Mouse (Mus musculus) stomach, embryonic 16.5 days (tissue): ENCODE measurements at regions not wholly inside any gene's neighbourhood (a gene's known extent, or its start where the extent isn't known, plus 50 kb on each side); places are given as distances from the start of the nearest gene placed in this dataset.

ENCODE experiments used
- ATAC-seq: fragments of 200-750 bp; cut with Nextera tagmentation; 2 replicates; pipeline ENCODE4 v1.8.0; 2017; ENCODE audit warnings: moderate number of reproducible peaks, moderate TSS enrichment; ENCODE audit not compliant: insufficient read depth, low FRiP score
- H3K27ac ChIP-seq: fragments of 300-500 bp; sonication (generic); 2 replicates; pipeline ENCODE4 v1.5.1; 2014; ENCODE audit warnings: low read length
- H3K27me3 ChIP-seq: fragments of 300-500 bp; sonication (generic); 2 replicates; pipeline ENCODE4 v1.6.1; 2014; ENCODE audit warnings: low read length, control low read depth, mixed read lengths; ENCODE audit not compliant: control insufficient read depth, insufficient read depth
- H3K36me3 ChIP-seq: fragments of 300-500 bp; sonication (generic); 2 replicates; pipeline ENCODE4 v1.6.1; 2014; ENCODE audit warnings: low read length; ENCODE audit not compliant: control insufficient read depth, insufficient read depth
- H3K4me1 ChIP-seq: fragments of 300-500 bp; sonication (generic); 2 replicates; pipeline ENCODE4 v1.6.1; 2014; ENCODE audit warnings: low read length, control low read depth, mixed read lengths; ENCODE audit not compliant: control insufficient read depth, insufficient read depth
- H3K4me2 ChIP-seq: fragments of 300-500 bp; sonication (generic); 2 replicates; pipeline ENCODE4 v1.6.1; 2014; ENCODE audit warnings: low read depth, low read length, mixed read lengths
- H3K4me3 ChIP-seq: fragments of 300-500 bp; sonication (generic); replicated peaks from 2 replicates; pipeline ENCODE4 v1.5.1; 2014; ENCODE audit warnings: mild to moderate bottlenecking, low read length
- H3K9ac ChIP-seq: fragments of 300-500 bp; sonication (generic); 2 replicates; pipeline ENCODE4 v1.6.1; 2014; ENCODE audit warnings: low read length
- H3K9me3 ChIP-seq: fragments of 300-500 bp; sonication (generic); replicated peaks from 2 replicates; pipeline ENCODE4 v1.6.1; 2016; ENCODE audit warnings: low read length, control low read depth; ENCODE audit not compliant: control insufficient read depth
- WGBS: fragments of 180-500 bp; shearing (Covaris S2); extraction: QIAGEN DNeasy Blood & Tissue Kit; methylation state at CpG from one replicate; pipeline ENCODE4 v1.1.7; 2014; 5-methylcytosine and 5-hydroxymethylcytosine counted together

DNA sequence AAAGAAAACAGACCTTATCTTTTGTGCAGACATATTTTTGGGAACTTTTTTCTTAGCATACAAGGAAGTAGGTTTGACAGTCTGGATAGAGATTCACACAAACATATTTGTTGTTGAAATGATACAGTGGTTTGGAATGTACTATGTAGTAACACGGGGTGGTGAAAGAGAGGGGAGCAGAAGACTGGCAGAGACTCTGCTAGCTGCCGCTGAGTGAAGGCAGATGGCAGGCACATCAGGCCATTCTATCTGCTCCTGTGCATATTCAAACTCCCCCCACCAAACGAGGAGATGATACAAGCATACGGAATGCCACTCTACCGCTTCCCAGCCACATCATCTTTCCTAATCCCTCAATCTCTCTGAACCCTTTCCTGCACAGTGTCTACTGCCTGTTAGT is 279.1 kb upstream of the Spred2 start:
- no peak overlapping the region for H3K9ac ChIP-seq
- no peak overlapping the region for H3K4me2 ChIP-seq
- ATAC-seq: no peak
- no peaks in the 10 kb centered on the region for H3K4me1 ChIP-seq
- no peaks in the 10 kb centered on the region for H3K36me3 ChIP-seq
- H3K4me3 ChIP-seq: no peak overlapping the region
- H3K9me3 ChIP-seq: no peaks in the 10 kb centered on the region
- H3K27ac ChIP-seq: no peak overlapping the region
- 77% methylated on average over 5 of the region's 5 CpGs for WGBS
- H3K27me3 ChIP-seq: no peaks in the 10 kb centered on the region

DNA sequence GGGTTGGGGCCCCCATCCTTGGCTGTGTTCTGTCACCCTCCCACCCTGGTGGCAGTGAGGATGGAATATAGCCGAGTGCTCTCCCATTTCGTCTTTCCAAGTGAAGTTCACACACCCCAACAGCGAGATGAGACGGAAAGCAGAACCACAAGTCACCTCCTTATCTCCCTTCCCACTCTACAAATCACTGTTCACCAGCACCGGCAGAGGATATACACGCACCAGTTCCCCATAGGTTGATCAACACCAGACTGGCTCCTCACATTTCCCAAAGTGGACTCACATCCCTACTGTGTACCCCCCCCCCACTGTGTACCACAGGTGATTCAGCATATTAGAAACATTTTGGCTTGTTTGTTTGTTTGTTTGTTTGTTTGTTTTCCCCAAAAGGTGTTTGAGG is 272.7 kb upstream of the Spred2 start:
- H3K4me3 ChIP-seq: no peak overlapping the region
- no peaks in the 10 kb centered on the region for H3K27me3 ChIP-seq
- no peak overlapping the region for H3K27ac ChIP-seq
- no peak for ATAC-seq
- H3K9ac ChIP-seq: no peak overlapping the region
- 63% methylated on average over 6 of the region's 6 CpGs for WGBS
- no peak overlapping the region for H3K4me2 ChIP-seq
- no peaks in the 10 kb centered on the region for H3K36me3 ChIP-seq
- no peaks in the 10 kb centered on the region for H3K9me3 ChIP-seq
- no peaks in the 10 kb centered on the region for H3K4me1 ChIP-seq

DNA sequence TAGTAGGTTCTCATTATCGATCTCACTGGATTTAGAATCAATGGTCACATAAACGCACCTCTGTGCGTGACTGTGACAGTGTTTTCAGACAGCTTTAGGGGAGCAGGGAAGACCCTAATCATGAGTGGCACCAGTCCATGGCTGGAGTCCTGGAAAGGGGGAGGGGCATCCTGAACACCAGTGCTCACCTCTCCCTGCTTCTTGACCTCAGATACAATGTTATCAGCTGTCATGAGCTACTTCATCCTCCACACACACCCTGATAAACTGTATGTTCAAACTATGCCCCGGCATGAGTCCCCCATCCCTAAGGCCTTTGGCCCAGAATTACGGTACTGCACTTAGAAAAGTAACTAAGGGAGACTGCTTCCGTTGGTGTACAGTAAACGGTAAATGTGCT is 272.2 kb upstream of the Spred2 start:
- H3K4me2 ChIP-seq: no peak overlapping the region
- no peaks in the 10 kb centered on the region for H3K4me1 ChIP-seq
- H3K27ac ChIP-seq: no peak overlapping the region
- no peak overlapping the region for H3K9ac ChIP-seq
- no peak for ATAC-seq
- no peaks in the 10 kb centered on the region for H3K36me3 ChIP-seq
- WGBS: 84% methylated on average over 7 of the region's 7 CpGs
- H3K9me3 ChIP-seq: no peaks in the 10 kb centered on the region
- no peaks in the 10 kb centered on the region for H3K27me3 ChIP-seq
- H3K4me3 ChIP-seq: no peak overlapping the region

DNA sequence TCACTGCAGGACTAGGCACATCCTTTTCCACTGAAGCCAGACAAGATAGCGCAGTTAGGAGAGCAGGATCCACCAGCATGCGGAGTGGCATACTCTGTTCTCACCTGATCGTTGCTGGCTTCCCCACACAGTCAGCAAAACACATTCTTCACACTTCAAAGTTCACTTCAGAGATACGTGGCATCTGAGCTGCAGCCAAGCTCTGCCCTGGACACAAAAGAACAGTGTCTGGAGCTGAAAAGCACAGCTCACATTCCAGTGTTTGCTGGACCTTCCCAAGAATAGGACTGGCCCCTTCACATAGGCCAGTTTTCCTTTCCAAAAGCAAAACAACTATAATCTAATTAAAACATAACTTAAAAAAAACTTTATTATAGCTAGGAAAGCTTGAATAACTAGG is 264.7 kb upstream of the Spred2 start:
- Histone ChIP-seq H3K9ac (no peak overlapping the region), H3K27ac (no peak overlapping the region), H3K4me3 (no peak overlapping the region), H3K4me2 (no peak overlapping the region), H3K27me3 (no peaks in the 10 kb centered on the region), H3K4me1 (no peaks in the 10 kb centered on the region), H3K9me3 (no peaks in the 10 kb centered on the region), H3K36me3 (no peaks in the 10 kb centered on the region)
- 58% methylated on average over 4 of the region's 4 CpGs for WGBS
- ATAC-seq: no peak

DNA sequence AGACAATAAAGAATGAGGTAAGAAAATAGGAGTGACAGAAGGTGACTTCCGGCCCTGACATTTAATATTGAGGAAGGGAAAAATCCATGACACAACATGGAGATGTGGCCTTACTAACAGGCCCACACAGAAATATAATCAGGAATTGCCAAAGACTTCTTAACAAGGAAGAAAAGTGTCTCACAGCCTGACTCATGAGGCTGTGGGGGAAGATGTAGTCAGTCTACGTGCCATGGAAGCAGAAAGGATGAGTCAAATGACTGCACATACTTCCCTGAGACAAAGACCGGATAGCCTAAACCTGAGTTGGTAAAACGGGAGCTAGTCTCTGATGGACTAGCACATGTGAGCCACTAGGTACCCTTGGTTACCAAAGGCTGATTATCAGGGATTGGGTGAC is 257.4 kb upstream of the Spred2 start:
- H3K4me1 ChIP-seq: no peaks in the 10 kb centered on the region
- no peak overlapping the region for H3K9ac ChIP-seq
- H3K9me3 ChIP-seq: no peaks in the 10 kb centered on the region
- 91% methylated on average over 4 of the region's 4 CpGs for WGBS
- H3K4me3 ChIP-seq: no peak overlapping the region
- H3K4me2 ChIP-seq: no peak overlapping the region
- H3K27ac ChIP-seq: no peak overlapping the region
- ATAC-seq: no peak
- no peaks in the 10 kb centered on the region for H3K36me3 ChIP-seq
- H3K27me3 ChIP-seq: no peaks in the 10 kb centered on the region

DNA sequence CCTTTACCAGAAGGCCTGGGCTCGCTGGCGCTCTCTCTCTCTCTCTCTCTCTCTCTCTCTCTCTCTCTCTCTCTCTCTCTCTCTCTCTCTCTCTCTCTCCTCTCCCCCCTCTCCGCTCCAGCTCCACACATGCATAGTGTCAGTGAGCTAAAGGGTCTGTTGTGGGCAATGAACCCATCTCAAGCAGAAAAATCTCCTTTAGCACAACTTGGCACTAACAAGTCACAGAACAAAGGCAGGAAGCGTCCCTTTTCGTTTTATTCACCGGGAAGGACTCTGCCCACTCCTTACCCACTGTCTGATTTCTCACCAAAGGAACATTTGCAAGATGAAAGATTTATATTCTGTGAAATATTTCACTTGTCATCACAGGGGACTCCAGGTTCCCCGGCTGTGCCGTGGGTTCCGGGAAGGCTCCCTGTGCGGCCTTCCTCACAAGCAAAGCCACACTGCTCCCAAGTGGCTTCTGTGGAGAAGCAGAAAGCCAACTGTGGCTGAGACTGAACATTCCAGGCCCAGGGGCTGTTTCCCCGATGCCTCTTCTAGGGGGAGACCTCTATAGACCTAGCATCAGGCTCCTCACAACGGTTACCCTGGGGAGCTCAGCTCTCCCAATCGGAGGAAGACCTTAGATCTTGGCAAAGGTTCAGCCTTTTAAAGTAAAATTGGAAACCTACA is 253.2 kb upstream of the Spred2 start:
- Histone ChIP-seq H3K4me2 (no peak overlapping the region), H3K9me3 (no peaks in the 10 kb centered on the region), H3K27me3 (no peaks in the 10 kb centered on the region), H3K4me1 (no peaks in the 10 kb centered on the region), H3K4me3 (no peak overlapping the region), H3K36me3 (no peaks in the 10 kb centered on the region), H3K9ac (no peak overlapping the region), H3K27ac (no peak overlapping the region)
- WGBS: 43% methylated on average over 13 of the region's 13 CpGs
- peak; percentile 29; the same call in 1 of the 2 replicates for ATAC-seq

DNA sequence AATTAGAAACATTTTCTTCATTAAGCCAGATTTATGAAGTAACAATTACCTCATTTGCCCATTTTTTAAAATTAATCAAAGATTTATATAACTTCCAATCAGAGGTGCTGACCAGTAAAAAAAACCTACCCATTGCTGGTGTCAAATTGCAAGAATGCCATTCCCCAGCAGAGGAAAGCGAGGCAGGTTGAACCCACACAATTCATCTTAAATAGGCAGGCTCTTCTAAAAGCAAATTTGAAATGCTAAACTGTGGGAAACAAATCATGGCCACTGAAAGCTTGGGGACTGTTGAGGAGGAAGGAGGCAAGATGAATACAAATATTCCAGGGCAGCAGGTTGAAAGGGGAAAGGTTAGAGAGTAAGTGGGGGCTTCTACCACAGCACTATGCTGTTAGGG is 251.2 kb upstream of the Spred2 start:
- Histone ChIP-seq H3K27ac (no peak overlapping the region), H3K4me1 (no peaks in the 10 kb centered on the region), H3K4me2 (no peak overlapping the region), H3K36me3 (no peaks in the 10 kb centered on the region), H3K4me3 (no peak overlapping the region), H3K9me3 (no peaks in the 10 kb centered on the region), H3K9ac (no peak overlapping the region), H3K27me3 (no peaks in the 10 kb centered on the region)
- no peak for ATAC-seq
- WGBS: 66% methylated on average over 1 of the region's 1 CpGs

DNA sequence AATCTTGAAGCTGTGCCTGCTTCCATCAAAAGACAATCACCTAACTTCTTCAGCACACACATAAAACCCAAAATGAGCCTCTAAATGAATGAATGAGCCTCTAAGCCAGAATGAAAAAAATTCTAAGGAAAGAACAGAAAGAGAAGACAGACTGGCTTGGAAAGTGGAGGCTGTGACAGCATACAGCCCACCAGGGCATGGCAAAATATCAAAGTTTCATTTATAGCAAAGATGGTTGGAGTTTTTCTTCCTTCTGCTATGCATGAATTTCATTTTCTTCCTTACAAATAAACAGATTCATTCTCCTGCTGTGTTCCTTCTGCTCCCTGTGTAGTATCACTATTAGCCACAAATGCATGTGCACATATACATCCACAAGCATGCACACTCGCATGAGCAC is 247.7 kb upstream of the Spred2 start:
- 84% methylated on average over 1 of the region's 1 CpGs for WGBS
- H3K4me2 ChIP-seq: no peak overlapping the region
- no peaks in the 10 kb centered on the region for H3K27me3 ChIP-seq
- no peaks in the 10 kb centered on the region for H3K36me3 ChIP-seq
- H3K4me3 ChIP-seq: no peak overlapping the region
- H3K27ac ChIP-seq: no peak overlapping the region
- H3K4me1 ChIP-seq: no peaks in the 10 kb centered on the region
- H3K9ac ChIP-seq: no peak overlapping the region
- no peak for ATAC-seq
- no peaks in the 10 kb centered on the region for H3K9me3 ChIP-seq

DNA sequence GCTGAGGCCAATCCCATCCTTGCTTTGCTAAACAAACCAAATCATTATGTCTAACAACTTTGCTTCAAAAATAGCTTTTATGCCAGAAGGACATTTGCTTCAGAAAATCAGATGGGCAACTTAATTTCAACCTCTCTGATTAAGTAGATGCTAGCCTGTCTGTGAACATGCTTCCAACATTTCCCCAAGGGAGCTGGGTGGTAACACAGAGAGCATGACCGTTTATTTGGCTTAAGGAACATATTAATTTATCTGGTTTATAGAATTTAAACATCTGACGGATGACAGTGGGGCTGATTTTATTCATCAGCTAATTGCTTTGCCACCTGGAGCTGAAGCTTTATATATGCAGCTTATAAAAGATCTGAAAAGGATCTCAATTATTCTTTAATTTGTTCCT is 245.1 kb upstream of the Spred2 start:
- no peak for ATAC-seq
- WGBS: 38% methylated on average over 2 of the region's 2 CpGs

DNA sequence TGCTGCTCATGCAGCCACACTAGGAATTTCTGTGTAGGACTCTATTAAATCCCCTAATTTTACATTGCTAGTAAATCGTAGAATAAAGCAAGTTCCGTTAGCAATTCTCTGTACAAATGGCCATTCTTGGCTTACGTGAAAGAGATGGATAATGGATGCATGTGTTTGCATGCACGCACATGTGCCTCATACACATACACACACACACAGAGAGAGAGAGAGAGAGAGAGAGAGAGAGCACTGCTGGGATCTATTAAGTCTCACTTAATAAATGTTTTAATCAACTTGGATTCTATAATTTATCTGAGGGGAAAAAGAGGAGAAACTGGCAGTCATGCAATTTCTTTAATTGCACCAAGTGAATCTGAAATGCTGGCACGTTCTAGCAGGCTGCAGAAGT is 244.5 kb upstream of the Spred2 start:
- no peak for ATAC-seq
- Histone ChIP-seq H3K4me2 (no peak overlapping the region), H3K27me3 (no peaks in the 10 kb centered on the region), H3K4me3 (no peak overlapping the region), H3K4me1 (no peaks in the 10 kb centered on the region), H3K36me3 (no peaks in the 10 kb centered on the region), H3K9ac (no peak overlapping the region), H3K27ac (no peak overlapping the region), H3K9me3 (peaks cover 2% of the 10 kb centered on the region; the same call in 1 of the 2 replicates)
- WGBS: 72% methylated on average over 5 of the region's 5 CpGs

More for the DNA sequence above, 245.1 kb upstream of the Spred2 start:
- Histone ChIP-seq H3K4me1 (no peaks in the 10 kb centered on the region), H3K27me3 (no peaks in the 10 kb centered on the region), H3K4me3 (no peak overlapping the region), H3K9ac (no peak overlapping the region), H3K4me2 (no peak overlapping the region), H3K9me3 (no peaks in the 10 kb centered on the region), H3K36me3 (no peaks in the 10 kb centered on the region), H3K27ac (no peak overlapping the region)
